Mouse (Mus musculus): ENCODE data around the gene Resf1.
"Not testable (repeated sequence)": the region's sequence is repeated elsewhere in the genome, so short reads cannot be mapped to it uniquely, and the experiment has no call there.

- TF ChIP-seq CTCF (IDR thresholded peaks at IDR 0.05 in 2 of 3, conservative IDR thresholded peaks at IDR 0.05 in 1 of 3; ENCODE audit: control insufficient read depth in 1 of 3, insufficient read depth in 1 of 3, low read depth in 2 of 3, low read length in 3 of 3, poor library complexity in 1 of 3, severe bottlenecking in 1 of 3); TCF12 (IDR thresholded peaks at IDR 0.05; ENCODE audit: low read depth, low read length); EP300 (IDR thresholded peaks at IDR 0.05; ENCODE audit: low read depth in 1 of 2, low read length in 2 of 2); CHD2 (IDR thresholded peaks at IDR 0.05; ENCODE audit: low read length); POLR2A (IDR thresholded peaks at IDR 0.05; ENCODE audit: control insufficient read depth in 1 of 2, insufficient read depth in 1 of 2, low read depth in 1 of 2, low read length in 2 of 2, poor library complexity in 1 of 2): not testable (repeated sequence)
Measured at GRCm38 (mm10) chr6:149303231-149303630, 6.0 kb upstream of the Resf1 start.

All from MEL (cell line).